Mouse (Mus musculus) heart, embryonic 13.5 days (tissue): Measurements from ENCODE around the gene Hist4h4. TPM values are rescaled to one million over a fixed set of nuclear protein-coding genes. Genes with fewer than 3 reads are reported as not detected.

Source experiments
- ATAC-seq: fragments of 200-750 bp; cut with Nextera tagmentation; 2 replicates; pipeline ENCODE4 v1.8.0; 2017; ENCODE audit warnings: moderate TSS enrichment; ENCODE audit not compliant: insufficient number of reproducible peaks, low FRiP score, low TSS enrichment; ENCODE audit errors: extremely low read depth
- H3K27ac ChIP-seq: fragments of 300-500 bp; sonication (generic); replicated peaks from 2 replicates; pipeline ENCODE4 v1.5.1; 2015; ENCODE audit warnings: moderate library complexity, mild to moderate bottlenecking, inconsistent platforms
- H3K27me3 ChIP-seq: fragments of 300-500 bp; sonication (generic); replicated peaks from 2 replicates; pipeline ENCODE4 v1.6.1; 2015; ENCODE audit warnings: mild to moderate bottlenecking, inconsistent platforms
- H3K36me3 ChIP-seq: fragments of 300-500 bp; sonication (generic); 2 replicates; pipeline ENCODE4 v1.6.1; 2015; ENCODE audit warnings: mild to moderate bottlenecking, inconsistent platforms
- H3K4me1 ChIP-seq: fragments of 300-500 bp; sonication (generic); 2 replicates; pipeline ENCODE4 v1.6.1; 2015; ENCODE audit warnings: inconsistent platforms
- H3K4me2 ChIP-seq: fragments of 300-500 bp; sonication (generic); 2 replicates; pipeline ENCODE4 v1.6.1; 2015; ENCODE audit warnings: inconsistent platforms, mild to moderate bottlenecking, moderate library complexity
- H3K4me3 ChIP-seq: fragments of 300-500 bp; sonication (generic); 2 replicates; pipeline ENCODE4 v1.5.1; 2015; ENCODE audit warnings: moderate library complexity, mild to moderate bottlenecking, inconsistent platforms
- H3K9ac ChIP-seq: fragments of 300-500 bp; sonication (generic); 2 replicates; pipeline ENCODE4 v1.6.1; 2015; ENCODE audit warnings: inconsistent platforms, mild to moderate bottlenecking, moderate library complexity
- H3K9me3 ChIP-seq: fragments of 300-500 bp; sonication (generic); 2 replicates; pipeline ENCODE4 v1.6.1; 2016; ENCODE audit warnings: inconsistent platforms
- WGBS: fragments of 180-500 bp; shearing (Covaris S2); methylation state at CpG from one replicate; pipeline ENCODE4 v1.1.7; 2015; ENCODE audit warnings: mixed read lengths; 5-methylcytosine and 5-hydroxymethylcytosine counted together
- polyA plus RNA-seq: library from polyadenylated mRNA; unstranded; fragments of >200 nt; fragmentation: Nextera tagmentation; extraction: Ambion mirVana; gene quantifications from 2 replicates; pipeline ENCODE4 v1.2.1, GENCODE M21; 2015

Hist4h4 gene
- polyA plus RNA-seq, 1 experiment from 2014 or later, result 0.11 TPM

DNA sequence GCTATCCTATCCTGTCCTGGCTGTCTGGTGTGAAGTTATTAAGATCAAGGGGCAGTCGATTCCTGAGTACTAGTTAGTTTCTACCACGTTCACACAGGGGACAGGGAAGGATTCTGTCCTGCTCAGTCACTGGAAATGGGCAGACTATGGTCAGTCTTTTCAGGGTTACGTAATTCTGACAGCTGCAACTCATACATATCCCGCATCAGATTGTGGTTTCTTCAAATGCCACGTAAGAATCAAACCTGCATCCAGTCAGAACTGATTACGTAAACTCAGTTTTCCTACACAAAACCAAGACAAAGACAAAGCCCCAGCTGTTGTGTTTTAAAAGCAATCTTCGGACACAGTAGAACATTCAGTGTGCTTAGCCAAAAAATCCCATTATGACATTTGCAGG is 11.2 kb upstream of the Hist4h4 start:
- Histone ChIP-seq H3K36me3 (peaks cover 86% of the 10 kb centered on the region), H3K9me3 (no peaks in the 10 kb centered on the region), H3K4me2 (no peak overlapping the region), H3K9ac (no peak overlapping the region), H3K4me3 (no peak overlapping the region), H3K27me3 (no peaks in the 10 kb centered on the region), H3K27ac (no peak overlapping the region), H3K4me1 (0 out of 2 replicates have a peak, but pooled peaks cover under 1% of the 10 kb centered on the region)
- WGBS, result 92% methylated on average over 7 of the region's 7 CpGs
- ATAC-seq, result no peak

GRCm38 (mm10) chr6:136813117-136813516 is 8.9 kb upstream of the Hist4h4 start:
- no peak for ATAC-seq
- 35% methylated on average over 4 of the region's 4 CpGs for WGBS
- peaks cover 63% of the 10 kb centered on the region for H3K36me3 ChIP-seq

DNA sequence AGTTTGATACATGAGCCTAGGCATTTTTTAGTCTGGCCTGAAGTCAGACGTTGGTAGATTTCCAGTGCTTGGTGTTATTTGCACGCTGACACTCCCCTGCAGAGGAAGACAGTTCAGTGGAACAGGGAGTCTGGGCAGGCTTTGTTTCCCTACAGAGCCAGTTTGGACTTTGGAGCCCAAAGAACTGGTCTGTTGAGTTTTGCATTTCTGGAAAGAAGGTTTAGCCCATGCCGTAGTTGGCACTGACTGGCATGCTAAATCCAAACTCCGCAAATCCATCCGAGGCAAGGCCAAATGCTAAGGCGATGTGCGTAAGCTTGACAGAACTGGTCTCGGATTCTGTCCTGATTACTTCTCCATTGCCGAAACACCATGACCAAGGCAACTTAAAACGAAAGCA is 7.0 kb upstream of the Hist4h4 start:
- ATAC-seq, result no peak
- Histone ChIP-seq H3K4me2 (no peak overlapping the region), H3K36me3 (peaks cover 45% of the 10 kb centered on the region), H3K9me3 (no peaks in the 10 kb centered on the region), H3K9ac (no peak overlapping the region), H3K27ac (no peak overlapping the region), H3K4me1 (peaks cover 24% of the 10 kb centered on the region), H3K27me3 (no peaks in the 10 kb centered on the region), H3K4me3 (no peak overlapping the region)
- 83% methylated on average over 10 of the region's 10 CpGs for WGBS

More at GRCm38 (mm10) chr6:136813117-136813516, 8.9 kb upstream of the Hist4h4 start:
- Histone ChIP-seq H3K27me3 (no peaks in the 10 kb centered on the region), H3K9me3 (no peaks in the 10 kb centered on the region), H3K4me3 (no peak overlapping the region), H3K27ac (no peak overlapping the region), H3K4me2 (no peak overlapping the region), H3K4me1 (peaks cover 18% of the 10 kb centered on the region), H3K9ac (no peak overlapping the region)

- Histone ChIP-seq H3K9ac (peak overlapping the region; percentile 86), H3K4me3 (peak overlapping the region; percentile 79), H3K9me3 (no peaks in the 10 kb centered on the region), H3K4me1 (peaks cover 32% of the 10 kb centered on the region), H3K4me2 (peak overlapping the region; percentile 99), H3K36me3 (peaks cover 31% of the 10 kb centered on the region), H3K27ac (no peak overlapping the region), H3K27me3 (no peaks in the 10 kb centered on the region)
- 67% methylated on average over 13 of the region's 13 CpGs for WGBS
- ATAC-seq, result no peak
Measured at GRCm38 (mm10) chr6:136809673-136810072, 5.5 kb upstream of the Hist4h4 start.

- Histone ChIP-seq H3K9ac (peak overlapping the region; percentile 86), H3K27me3 (no peaks in the 10 kb centered on the region), H3K27ac (peak overlapping the region; percentile 56), H3K36me3 (peaks cover 25% of the 10 kb centered on the region), H3K9me3 (no peaks in the 10 kb centered on the region), H3K4me3 (peak overlapping the region; percentile 79), H3K4me1 (peaks cover 33% of the 10 kb centered on the region), H3K4me2 (peak overlapping the region; percentile 99)
- no peak for ATAC-seq
- 22% methylated on average over 14 of the region's 14 CpGs for WGBS
Measured at GRCm38 (mm10) chr6:136809077-136809476, 4.9 kb upstream of the Hist4h4 start.

GRCm38 (mm10) chr6:136808631-136809046 is 4.4 kb upstream of the Hist4h4 start:
- no peaks in the 10 kb centered on the region for H3K27me3 ChIP-seq
- peak; percentile 2; the same call in 1 of the 2 replicates for ATAC-seq
- peak overlapping the region; percentile 56 for H3K27ac ChIP-seq
- peaks cover 21% of the 10 kb centered on the region for H3K36me3 ChIP-seq
- H3K4me3 ChIP-seq, result peak overlapping the region; percentile 79
- H3K9ac ChIP-seq, result peak overlapping the region; percentile 86
- peak overlapping the region; percentile 99 for H3K4me2 ChIP-seq
- peaks cover 33% of the 10 kb centered on the region for H3K4me1 ChIP-seq
- no peaks in the 10 kb centered on the region for H3K9me3 ChIP-seq
- WGBS, result under 1% methylated on average over 28 of the region's 28 CpGs

DNA sequence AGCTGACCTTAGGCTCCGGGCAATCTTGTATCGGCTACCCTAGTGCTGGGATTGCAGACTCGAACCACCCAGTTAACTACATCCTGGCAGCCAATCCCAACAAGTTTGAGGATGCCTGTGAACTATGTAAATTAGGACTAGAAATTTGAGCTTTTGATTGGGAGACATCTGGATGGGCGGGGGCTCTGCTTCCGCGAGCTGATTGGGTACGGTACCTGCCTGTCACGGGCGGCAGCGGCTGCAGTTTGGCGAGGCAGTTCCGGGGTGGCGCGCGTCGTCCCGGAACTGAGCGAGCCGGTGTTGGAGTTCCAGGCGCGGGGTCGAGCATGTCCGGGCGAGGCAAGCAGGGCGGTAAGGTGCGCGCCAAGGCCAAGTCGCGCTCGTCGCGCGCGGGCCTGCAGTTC is 3.8 kb upstream of the Hist4h4 start, which contains the start of gene H2afj:
Gene H2afj (plus strand): TSS at position 231 of the 404 bp plus-strand sequence.
- Histone ChIP-seq H3K4me2 (peak within 1 kb of the TSS; percentile 99), H3K4me1 (peaks cover 38% of the 10 kb centered on the region), H3K9me3 (no peaks in the 10 kb centered on the region), H3K27ac (peak within 1 kb of the TSS; percentile 79), H3K27me3 (no peaks in the 10 kb centered on the region), H3K4me3 (peak within 1 kb of the TSS; percentile 79), H3K36me3 (peaks cover 15% of the 10 kb centered on the region), H3K9ac (peak within 1 kb of the TSS; percentile 86)
- 0% methylated on average over 34 of the region's 34 CpGs for WGBS
- ATAC-seq, result peak; percentile 82

- Histone ChIP-seq H3K9me3 (no peaks in the 10 kb centered on the region), H3K4me2 (peak overlapping the region; percentile 99), H3K36me3 (peaks cover 10% of the 10 kb centered on the region), H3K27ac (peak overlapping the region; percentile 79), H3K9ac (peak overlapping the region; percentile 76), H3K4me3 (peak overlapping the region; percentile 79), H3K27me3 (no peaks in the 10 kb centered on the region), H3K4me1 (peaks cover 42% of the 10 kb centered on the region)
- ATAC-seq, result no peak
- 23% methylated on average over 18 of the region's 18 CpGs for WGBS
Measured at GRCm38 (mm10) chr6:136807395-136808013, 3.3 kb upstream of the Hist4h4 start.

- H3K4me2 ChIP-seq, result peak overlapping the region; percentile 99
- H3K4me1 ChIP-seq, result peaks cover 42% of the 10 kb centered on the region
- H3K9me3 ChIP-seq, result no peaks in the 10 kb centered on the region
- WGBS, result 64% methylated on average over 5 of the region's 5 CpGs
- peaks cover 3% of the 10 kb centered on the region; the same call in 1 of the 2 replicates for H3K36me3 ChIP-seq
- peak overlapping the region; percentile 79 for H3K4me3 ChIP-seq
- no peaks in the 10 kb centered on the region for H3K27me3 ChIP-seq
- no peak for ATAC-seq
- H3K27ac ChIP-seq, result peak overlapping the region; percentile 79; the same call in 1 of the 2 replicates
- no peak overlapping the region for H3K9ac ChIP-seq
Measured at GRCm38 (mm10) chr6:136806819-136807218, 2.6 kb upstream of the Hist4h4 start.

DNA sequence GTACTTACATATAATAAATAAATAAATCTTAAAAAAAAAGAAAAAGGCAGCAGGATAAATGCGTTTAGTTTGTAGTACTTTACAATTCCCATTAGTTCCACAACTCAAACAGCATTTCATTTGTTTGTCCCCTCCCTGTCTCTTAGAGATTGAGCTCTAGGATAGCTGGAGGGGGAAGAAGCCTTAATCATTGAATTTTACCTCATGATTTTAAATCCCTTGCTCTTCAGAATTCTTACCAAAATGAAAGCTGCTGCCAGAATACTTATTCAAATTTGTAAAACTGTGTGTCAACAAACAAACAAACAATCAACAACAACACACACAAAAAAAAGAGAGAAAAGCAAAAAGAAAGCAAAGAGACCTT is 1.2 kb upstream of the Hist4h4 start:
- Histone ChIP-seq H3K27ac (no peak overlapping the region), H3K9ac (no peak overlapping the region), H3K4me2 (peak overlapping the region; percentile 92; the same call in 1 of the 2 replicates), H3K9me3 (no peaks in the 10 kb centered on the region), H3K4me3 (0 out of 2 replicates have a peak overlapping the region, but pooled peaks have one; percentile 84), H3K36me3 (no peaks in the 10 kb centered on the region), H3K4me1 (peaks cover 42% of the 10 kb centered on the region), H3K27me3 (no peaks in the 10 kb centered on the region)
- WGBS, result 79% methylated on average over 1 of the region's 1 CpGs
- ATAC-seq, result no peak

DNA sequence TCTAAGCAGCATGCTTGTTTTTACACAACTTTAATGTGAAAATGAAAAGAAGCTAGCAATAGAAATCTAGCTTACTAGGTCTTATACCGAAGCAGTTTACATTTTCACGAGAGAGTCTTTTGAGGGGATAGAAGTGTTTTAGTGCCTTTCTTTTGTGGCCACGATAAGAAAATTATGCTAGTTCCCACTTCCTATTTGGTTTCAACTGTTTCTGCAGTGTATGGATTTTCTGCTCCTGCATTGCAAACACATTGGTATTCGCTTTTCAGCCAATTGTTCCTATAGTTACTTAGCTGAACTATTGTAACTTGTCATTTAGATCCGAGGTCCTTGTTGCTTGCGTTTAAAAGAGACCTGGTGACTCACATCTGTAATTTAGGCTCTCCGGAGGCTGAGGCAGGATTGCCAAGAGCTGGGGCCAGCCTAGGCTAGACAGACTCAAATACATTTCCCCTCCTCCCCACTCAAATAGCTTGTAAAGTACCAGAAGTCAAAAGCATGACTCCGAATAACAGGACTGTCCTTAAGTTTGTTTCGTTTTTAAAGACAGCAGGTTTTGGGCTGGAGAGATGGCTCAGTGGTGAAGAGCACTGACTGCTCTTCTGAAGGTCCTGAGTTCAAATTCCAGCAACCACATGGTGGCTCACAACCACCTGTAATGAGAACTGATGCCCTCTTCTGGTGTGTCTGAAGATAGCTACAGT is 642 bp upstream of the Hist4h4 start:
- Histone ChIP-seq H3K27ac (peak overlapping the region; percentile 100), H3K9me3 (no peaks in the 10 kb centered on the region), H3K4me2 (peak overlapping the region; percentile 92), H3K9ac (peak overlapping the region; percentile 99), H3K27me3 (no peaks in the 10 kb centered on the region), H3K36me3 (no peaks in the 10 kb centered on the region), H3K4me3 (peak overlapping the region; percentile 84), H3K4me1 (peaks cover 37% of the 10 kb centered on the region)
- WGBS, result 31% methylated on average over 9 of the region's 9 CpGs
- no peak for ATAC-seq
